Mouse (Mus musculus) neural tube, postnatal 0 days (tissue): ENCODE data around the gene Cox8b. TPM values are rescaled to one million over a fixed set of nuclear protein-coding genes. Genes with fewer than 3 reads are reported as not detected.

ENCODE experiments used
- polyA plus RNA-seq: library from polyadenylated mRNA; unstranded; fragments of >200 nt; fragmentation: Nextera tagmentation; extraction: Ambion mirVana; gene quantifications from 2 replicates; pipeline ENCODE4 v1.2.1, GENCODE M21; 2015

The Cox8b gene
- polyA plus RNA-seq = 2.2 and 3.0 TPM in 2 replicates

DNA sequence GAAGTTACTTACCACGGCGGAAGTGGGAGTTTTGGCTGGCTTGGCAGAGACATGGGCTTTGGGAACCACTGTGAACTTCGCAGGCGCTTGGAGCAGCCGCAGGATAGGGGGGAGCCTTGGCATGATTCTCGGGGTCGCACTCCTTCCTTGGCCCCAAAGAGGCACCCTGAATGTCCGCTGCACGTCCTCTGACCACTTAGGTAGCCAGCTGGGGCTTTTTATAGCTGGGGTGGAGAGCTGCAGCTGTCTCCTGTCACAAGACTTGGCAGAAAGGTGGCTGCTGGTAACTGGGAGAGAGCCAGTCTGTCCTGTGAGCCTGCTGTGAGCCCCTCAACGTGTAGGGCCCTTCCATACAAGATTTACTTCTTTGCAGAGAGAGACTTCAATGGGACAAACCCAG lies at the start of gene Cox8b:
Gene Cox8b, minus strand, starts transcription at position 227 of the 400 bp plus-strand sequence.

DNA sequence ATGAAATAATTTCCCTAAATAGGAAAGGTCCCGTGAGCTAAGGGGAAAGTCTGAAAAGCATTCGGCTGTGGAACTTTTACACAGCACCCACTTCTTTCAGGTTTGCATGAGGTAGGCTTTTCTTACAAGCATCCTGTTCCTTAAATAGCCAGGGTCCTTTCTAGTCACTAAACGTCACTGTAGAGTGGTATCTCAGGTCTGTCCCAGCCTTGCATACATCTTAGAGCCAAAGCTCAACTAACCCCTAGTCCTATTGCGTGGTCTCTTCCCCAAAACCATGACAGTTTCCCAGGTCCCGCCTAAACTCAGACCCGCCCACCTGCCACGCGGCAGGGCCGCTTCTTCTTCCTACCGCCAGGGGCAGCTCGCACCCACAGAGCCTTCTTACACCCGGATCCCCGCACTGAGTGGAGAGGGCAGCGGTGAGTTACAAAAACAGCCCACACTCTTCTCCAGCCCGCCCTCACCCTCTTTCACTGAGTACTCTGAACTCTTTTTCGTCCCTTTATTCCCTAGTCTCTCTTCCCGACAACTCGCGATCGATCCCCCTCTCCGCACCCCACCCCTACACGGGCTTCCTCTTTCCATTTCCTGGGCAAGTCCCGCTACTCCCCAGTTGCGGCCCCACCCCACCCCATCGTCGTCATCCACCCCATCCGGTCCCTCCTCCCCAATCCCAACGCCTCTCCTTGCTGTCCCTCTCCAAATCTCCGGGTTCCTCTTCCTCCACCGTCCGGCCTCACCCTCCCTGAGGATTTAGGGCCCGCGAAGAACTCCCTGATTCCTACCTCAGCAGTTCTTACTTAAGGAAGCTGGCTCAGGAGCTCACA lies 41.2 kb upstream of the Cox8b start, which contains the start of gene Pgghg:
Gene Pgghg, plus strand, starts transcription at position 170 of the 830 bp plus-strand sequence.

DNA sequence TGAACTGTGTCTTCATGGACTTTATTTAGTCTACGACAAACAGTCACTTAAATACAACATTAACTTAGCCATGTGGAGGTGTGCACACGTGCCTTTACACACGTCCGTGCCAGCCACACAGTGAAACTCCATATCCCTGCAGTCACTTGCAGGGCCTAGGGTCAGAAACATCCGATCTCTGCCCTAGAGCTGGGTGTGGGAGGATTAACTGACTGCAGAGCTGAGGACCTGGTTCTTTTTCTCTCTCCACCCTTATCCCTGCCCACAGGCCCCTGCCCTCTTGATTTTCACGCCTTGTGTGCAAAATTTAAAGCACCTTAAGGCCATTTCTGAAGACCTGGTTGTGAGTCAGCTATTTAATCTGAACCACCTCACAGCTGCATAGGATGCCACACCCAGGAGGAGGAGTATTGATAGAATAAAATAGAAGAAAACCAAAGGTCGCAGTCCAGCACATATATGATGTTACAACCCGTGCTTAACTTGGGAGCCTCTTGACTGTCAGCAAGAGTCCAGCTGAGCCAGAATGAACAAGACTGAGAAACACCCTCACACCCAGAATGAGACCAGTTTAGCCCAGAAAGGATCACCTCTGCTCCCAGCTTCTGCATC lies 20.3 kb upstream of the Cox8b start, which contains the start of gene Nlrp6:
Gene Nlrp6, plus strand, starts transcription at position 485 of the 612 bp plus-strand sequence.

DNA sequence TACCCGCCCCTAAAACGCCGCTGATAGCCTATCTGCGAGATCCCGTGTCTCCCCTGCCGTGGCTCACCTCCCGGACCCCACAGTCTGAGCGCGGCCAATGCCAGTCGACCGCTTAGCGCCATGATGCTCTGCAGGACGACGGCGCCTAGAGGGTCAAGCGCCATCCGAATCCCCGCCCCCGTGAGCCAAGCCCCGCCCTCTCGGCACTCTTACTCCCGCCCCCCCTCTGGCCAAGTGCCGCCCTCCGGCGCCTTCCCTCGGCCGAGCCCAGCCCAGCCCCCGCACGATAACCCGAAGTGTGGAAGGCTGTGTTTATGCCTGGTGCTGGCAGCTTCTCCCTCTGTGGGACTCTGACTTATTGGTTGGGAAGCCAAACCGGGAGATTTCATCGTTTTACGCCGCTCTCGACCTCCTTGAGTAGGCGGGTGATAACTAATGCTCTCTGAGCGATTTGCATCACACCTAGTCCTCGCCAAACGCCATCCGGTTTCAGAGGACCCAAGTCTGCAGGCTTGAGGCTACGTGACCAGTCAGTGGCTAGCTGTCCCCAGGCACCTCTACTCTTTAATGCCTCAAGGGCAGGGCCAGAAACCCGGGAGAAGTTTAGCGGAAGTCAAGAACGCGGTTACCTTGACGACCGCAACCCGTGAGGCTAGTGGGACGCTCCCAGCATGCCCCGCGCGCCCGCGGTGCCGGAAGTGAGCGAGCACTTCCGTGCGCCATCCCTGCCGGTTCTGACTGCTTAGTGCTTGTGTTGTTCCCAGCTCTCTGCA lies 18.4 kb downstream of the Cox8b start, which contains the start of the genes Psmd13 and Sirt3:
Gene Psmd13, plus strand, starts transcription at position 273 of the 773 bp plus-strand sequence.
Gene Sirt3, minus strand, starts transcription at position 614 of the 773 bp plus-strand sequence.

DNA sequence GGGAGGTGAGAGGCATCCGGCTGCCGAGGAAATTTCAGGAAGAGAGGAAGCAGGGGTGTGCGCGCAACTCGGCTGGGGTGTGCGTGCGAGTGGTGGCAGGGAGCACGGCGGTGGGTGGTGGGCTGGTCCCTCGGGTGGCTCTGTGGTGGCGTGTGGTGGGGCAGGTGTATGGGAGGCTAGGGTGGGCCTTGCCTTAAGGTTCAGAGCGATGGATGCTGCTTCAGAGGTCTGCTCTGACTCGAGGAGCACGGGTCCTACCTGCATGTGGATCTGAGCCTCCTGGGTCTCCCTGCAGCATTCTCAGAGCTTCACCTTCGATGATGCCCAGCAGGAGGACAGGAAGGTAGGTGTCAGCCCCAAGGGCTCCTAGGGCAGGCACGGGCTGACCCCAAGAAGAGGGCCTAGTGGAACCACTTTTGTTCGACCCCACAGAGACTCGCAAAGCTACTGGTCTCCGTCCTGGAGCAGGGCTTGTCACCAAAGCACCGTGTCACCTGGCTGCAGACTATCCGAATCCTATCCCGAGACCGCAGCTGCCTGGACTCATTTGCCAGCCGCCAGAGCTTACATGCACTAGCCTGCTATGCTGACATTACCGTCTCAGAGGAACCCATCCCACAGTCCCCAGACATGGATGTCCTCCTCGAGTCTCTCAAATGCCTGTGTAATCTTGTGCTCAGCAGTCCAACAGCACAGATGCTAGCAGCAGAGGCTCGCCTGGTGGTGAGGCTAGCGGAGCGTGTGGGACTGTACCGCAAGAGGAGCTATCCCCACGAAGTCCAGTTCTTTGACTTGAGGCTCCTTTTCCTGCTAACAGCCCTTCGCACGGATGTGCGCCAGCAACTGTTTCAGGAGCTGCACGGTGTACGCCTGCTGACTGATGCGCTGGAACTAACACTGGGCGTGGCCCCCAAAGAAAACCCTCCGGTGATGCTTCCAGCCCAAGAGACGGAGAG lies 42.4 kb downstream of the Cox8b start, which contains the start of gene Bet1l:
Gene Bet1l, minus strand, starts transcription at position 28 of the 956 bp plus-strand sequence.

DNA sequence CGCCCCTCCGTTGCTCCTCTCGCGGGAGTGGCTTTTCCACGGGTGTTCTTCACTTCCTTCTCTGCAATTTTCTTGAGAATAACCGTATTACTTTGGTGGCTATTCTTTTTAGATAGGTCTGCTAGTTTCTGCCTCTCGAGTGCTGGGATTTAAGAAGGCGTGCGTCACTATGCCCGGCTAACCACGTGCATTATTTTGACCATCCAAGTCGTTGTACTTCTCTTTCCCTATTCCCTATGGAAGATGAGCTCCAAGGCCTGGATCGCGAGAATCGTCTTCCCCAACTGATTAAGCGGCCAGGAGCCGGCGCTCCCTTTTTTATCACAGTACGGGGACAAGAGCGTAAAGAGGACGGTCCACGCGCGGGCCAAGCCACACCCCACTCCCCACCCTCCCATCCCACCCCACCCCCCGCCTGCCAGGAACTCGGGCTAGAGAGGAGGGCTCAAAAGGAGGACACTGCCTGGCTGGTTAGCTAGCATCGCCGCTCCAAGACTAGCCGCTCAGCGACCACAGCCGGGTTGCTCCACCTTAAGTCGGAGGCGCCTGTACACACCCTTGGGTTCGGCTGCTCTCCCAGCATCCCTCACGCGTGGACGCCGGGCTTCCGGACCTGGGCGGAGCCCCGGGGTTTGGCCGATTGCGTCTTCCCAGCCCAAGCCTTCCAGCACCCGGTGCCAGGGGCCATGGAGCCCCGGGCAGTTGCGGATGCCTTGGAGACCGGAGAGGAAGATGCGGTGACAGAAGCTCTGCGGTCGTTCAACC lies 43.3 kb downstream of the Cox8b start, which contains the start of gene Ric8a:
Gene Ric8a, plus strand, starts transcription at position 173 of the 765 bp plus-strand sequence.

DNA sequence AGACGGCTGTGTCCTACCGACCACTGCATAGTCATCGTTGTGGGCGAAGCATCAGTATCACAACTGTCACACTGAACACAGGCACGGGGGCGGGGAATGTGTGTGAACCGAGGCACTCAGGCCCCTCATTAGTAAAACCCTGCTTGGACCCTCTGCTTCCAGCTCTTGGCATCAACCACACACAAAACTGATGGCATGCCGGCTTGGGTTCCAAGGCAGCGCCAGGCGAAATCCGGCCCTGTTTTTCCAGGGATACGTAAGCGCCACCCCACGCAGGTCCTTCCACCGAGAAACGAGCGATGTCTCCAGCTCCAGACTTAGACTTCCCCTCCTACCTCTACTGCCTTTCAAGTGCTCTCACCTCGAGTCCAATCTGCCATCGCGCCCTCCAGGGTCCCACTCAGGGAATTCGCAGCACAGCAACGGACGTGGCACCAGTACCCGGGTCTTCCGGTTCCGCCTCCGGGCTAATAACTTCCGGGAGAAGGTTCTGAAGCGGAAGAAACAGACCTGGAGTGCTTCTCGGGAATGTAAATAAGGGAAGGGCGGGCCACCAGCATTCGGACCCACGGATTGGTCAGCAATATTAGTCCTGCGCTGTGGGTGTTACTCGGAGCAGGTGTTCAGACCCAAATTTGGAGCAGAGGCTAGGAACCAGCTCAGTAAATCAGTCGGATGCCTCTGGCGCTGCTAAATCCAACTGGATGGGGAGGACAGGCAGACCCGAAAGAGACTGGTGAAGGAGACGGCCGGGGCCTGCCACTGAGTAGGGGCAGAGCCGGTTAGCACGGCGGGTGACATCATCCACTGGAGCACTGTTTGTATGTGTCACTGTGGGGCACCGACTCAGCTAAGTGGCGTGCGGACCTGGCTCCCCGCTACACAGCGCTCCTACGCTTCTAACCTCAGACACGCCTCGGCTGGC lies 44.1 kb downstream of the Cox8b start, which contains the start of gene Gm45785:
Gene Gm45785, minus strand, starts transcription at position 472 of the 925 bp plus-strand sequence.

Other genes with a start within 250 kb of the Cox8b start
- gene Olfr539, start 240.5 kb downstream of the Cox8b start, polyA plus RNA-seq = 0.04 TPM in 2 replicates
- gene Olfr45, start 218.5 kb downstream of the Cox8b start, polyA plus RNA-seq = not detected in 2 replicates
- gene Olfr541, start 203.2 kb downstream of the Cox8b start, polyA plus RNA-seq = not detected in 2 replicates
- gene Cyp2e1, start 136.7 kb downstream of the Cox8b start, polyA plus RNA-seq = 0.10 and 0.15 TPM in 2 replicates
- gene Syce1, start 112.6 kb downstream of the Cox8b start, polyA plus RNA-seq = 0.52 and 0.67 TPM in 2 replicates
- 22.0 and 25.1 TPM in 2 replicates for gene Zfp941, start 78.3 kb downstream of the Cox8b start, polyA plus RNA-seq
- gene Urah, start 65.4 kb downstream of the Cox8b start, polyA plus RNA-seq = 0.46 and 1.5 TPM in 2 replicates
- not detected in 2 replicates for gene Scgb1c1, start 54.9 kb downstream of the Cox8b start, polyA plus RNA-seq
- 0.22 and 0.36 TPM in 2 replicates for gene Odf3, start 52.6 kb downstream of the Cox8b start, polyA plus RNA-seq
- 0.34 TPM in 1 of 2 replicates, not detected in the other for gene Gm45785, start 44.1 kb downstream of the Cox8b start, polyA plus RNA-seq
- gene Ric8a, start 43.5 kb downstream of the Cox8b start, polyA plus RNA-seq = 78.6 and 85.7 TPM in 2 replicates
- gene Bet1l, start 42.9 kb downstream of the Cox8b start, polyA plus RNA-seq = 60.4 and 62.6 TPM in 2 replicates
- 242 and 248 TPM in 2 replicates for gene Psmd13, start 18.5 kb downstream of the Cox8b start, polyA plus RNA-seq
- 82.3 and 96.7 TPM in 2 replicates for gene Sirt3, start 18.1 kb downstream of the Cox8b start, polyA plus RNA-seq
- 1.2 TPM in 2 replicates for gene Nlrp6, start 20.5 kb upstream of the Cox8b start, polyA plus RNA-seq
- 7.1 and 7.4 TPM in 2 replicates for gene Pgghg, start 40.9 kb upstream of the Cox8b start, polyA plus RNA-seq
- gene Ifitm5, start 49.8 kb upstream of the Cox8b start, polyA plus RNA-seq = 1.3 and 2.4 TPM in 2 replicates
- gene Gm45717, start 55.5 kb upstream of the Cox8b start, polyA plus RNA-seq = not detected in 2 replicates
- gene Ifitm2, start 55.5 kb upstream of the Cox8b start, polyA plus RNA-seq = 257 and 296 TPM in 2 replicates
- 43.2 and 67.3 TPM in 2 replicates for gene Ifitm1, start 66.8 kb upstream of the Cox8b start, polyA plus RNA-seq
- gene Ifitm3, start 110.3 kb upstream of the Cox8b start, polyA plus RNA-seq = 166 and 167 TPM in 2 replicates
- 4.0 and 4.5 TPM in 2 replicates for gene Ifitm6, start 117.5 kb upstream of the Cox8b start, polyA plus RNA-seq
- not detected in 2 replicates for gene Gm17387, start 128.7 kb upstream of the Cox8b start, polyA plus RNA-seq
- 38.2 and 39.6 TPM in 2 replicates for gene B4galnt4, start 160.7 kb upstream of the Cox8b start, polyA plus RNA-seq
- gene Pkp3, start 177.8 kb upstream of the Cox8b start, polyA plus RNA-seq = 0.28 TPM in 1 of 2 replicates, not detected in the other
- 2.2 and 3.4 TPM in 2 replicates for gene Sigirr, start 200.1 kb upstream of the Cox8b start, polyA plus RNA-seq
- 0.22 and 0.51 TPM in 2 replicates for gene Ano9, start 217.4 kb upstream of the Cox8b start, polyA plus RNA-seq
- 79.0 and 88.5 TPM in 2 replicates for gene Ptdss2, start 221.9 kb upstream of the Cox8b start, polyA plus RNA-seq